Comparison of ENCODE assay signal across 8 mouse cellular contexts in the genomic region with DNA sequence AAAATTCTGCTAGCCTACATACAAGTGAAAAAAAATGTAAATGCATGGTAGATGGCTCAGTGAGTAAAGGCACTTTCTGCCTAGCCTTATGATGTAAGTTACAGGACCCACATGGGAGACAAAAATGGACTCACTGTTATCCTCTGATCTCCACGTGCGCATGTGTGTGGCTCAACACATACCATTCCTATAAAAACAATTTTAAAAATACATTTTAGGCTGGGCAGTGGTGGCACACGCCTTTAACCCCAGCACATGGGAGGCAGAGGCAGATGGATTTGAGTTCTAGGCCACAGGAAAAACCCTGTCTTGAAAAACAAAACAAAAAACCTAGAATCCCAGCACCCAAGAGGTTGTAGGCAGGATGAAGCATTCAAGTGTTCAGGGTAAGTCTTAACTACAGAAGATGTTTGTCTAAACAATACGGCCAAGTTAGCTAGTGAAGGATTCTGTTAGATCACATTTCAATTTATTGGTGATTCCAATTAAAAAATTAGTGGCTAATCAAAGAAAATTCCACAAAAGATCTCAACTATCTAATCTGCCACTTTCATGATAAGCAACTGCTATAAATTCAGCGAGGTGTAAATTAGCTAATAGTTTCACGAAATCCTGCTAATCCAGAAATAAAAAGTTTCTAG. TPM values are rescaled to one million over a fixed set of nuclear protein-coding genes. Genes with fewer than 3 reads are reported as not detected.
DNase-seq lines count a peak whose midpoint lies in the region; ATAC-seq and TF ChIP-seq lines count a peak whose summit lies in the region.

No protein-coding gene starts in this region.

- no peaks in the 10 kb centered on the region for H3K27me3 ChIP-seq in embryonic facial prominence, embryonic 10.5 days (replicated peaks; ENCODE audit: low read depth, poor library complexity, severe bottlenecking)
- H3K27me3 ChIP-seq in intestine, embryonic 14.5 days (replicated peaks; ENCODE audit: control insufficient read depth, insufficient read depth, low read length): no peaks in the 10 kb centered on the region
- no peaks in the 10 kb centered on the region for H3K27me3 ChIP-seq in neural tube, embryonic 13.5 days

- peak overlapping the region; percentile 97; the same call in 1 of the 2 replicates for H3K27ac ChIP-seq in left cerebral cortex, adult 2 months
- peak overlapping the region; percentile 98 for H3K27ac ChIP-seq in embryonic facial prominence, embryonic 10.5 days (replicated peaks)
- peak overlapping the region; percentile 99 for H3K27ac ChIP-seq in intestine, embryonic 14.5 days (ENCODE audit: low read depth)
- H3K27ac ChIP-seq in neural tube, embryonic 13.5 days (replicated peaks): peak overlapping the region; percentile 99; the same call in 1 of the 2 replicates

- H3K9me3 ChIP-seq in embryonic facial prominence, embryonic 10.5 days: no peaks in the 10 kb centered on the region
- H3K9me3 ChIP-seq in intestine, embryonic 14.5 days (ENCODE audit: control insufficient read depth, low read length): no peaks in the 10 kb centered on the region
- H3K9me3 ChIP-seq in neural tube, embryonic 13.5 days: no peaks in the 10 kb centered on the region

- intact Hi-C loops in left cerebral cortex, adult 2 months (cut with DNase I): no loop called here

- peaks cover 26% of the 10 kb centered on the region for H3K4me1 ChIP-seq in embryonic facial prominence, embryonic 10.5 days
- H3K4me1 ChIP-seq in intestine, embryonic 14.5 days (replicated peaks; ENCODE audit: control insufficient read depth, insufficient read depth, low read length): peaks cover 14% of the 10 kb centered on the region
- H3K4me1 ChIP-seq in neural tube, embryonic 13.5 days (replicated peaks): peaks cover 39% of the 10 kb centered on the region

- no peak for DNase-seq in left cerebral cortex, adult 2 months (ENCODE audit: extremely low spot score in 1 of 2, low spot score in 2 of 2)
- DNase-seq in left cerebral cortex, adult 8-10 months (ENCODE audit: low spot score in 2 of 2): no peak
- peak; percentile 21 for DNase-seq in embryonic facial prominence, embryonic 10.5 days (ENCODE audit: low spot score)
- peak; percentile 55 for DNase-seq in intestine, embryonic 14.5 days (ENCODE audit: low spot score)
- no peak for DNase-seq in urinary bladder, adult 18-20 months (ENCODE audit: low spot score in 2 of 2)
- DNase-seq in layer of hippocampus, postnatal 10 days (ENCODE audit: low spot score in 2 of 2): no peak
- no peak for DNase-seq in kidney, adult 18-20 months

- TF ChIP-seq CTCF in left cerebral cortex, adult 2 months (IDR thresholded peaks at IDR 0.05): no peak

- H3K4me2 ChIP-seq in intestine, embryonic 14.5 days (ENCODE audit: low read length): peak overlapping the region; percentile 44
- peak overlapping the region; percentile 58 for H3K4me2 ChIP-seq in neural tube, embryonic 13.5 days

- no peak for ATAC-seq in intestine, embryonic 14.5 days (replicated peaks; ENCODE audit: low FRiP score, low TSS enrichment, low read depth)
- ATAC-seq in neural tube, embryonic 13.5 days (ENCODE audit: low read depth): no peak

- 33% methylated on average over 6 of the region's 6 CpGs for WGBS in embryonic facial prominence, embryonic 10.5 days
- WGBS in intestine, embryonic 14.5 days: 22% methylated on average over 6 of the region's 6 CpGs
- 32% methylated on average over 6 of the region's 6 CpGs for WGBS in neural tube, embryonic 13.5 days

- peak overlapping the region; percentile 99 for H3K4me3 ChIP-seq in left cerebral cortex, adult 2 months
- H3K4me3 ChIP-seq in embryonic facial prominence, embryonic 10.5 days: peak overlapping the region; percentile 84
- peak overlapping the region; percentile 95 for H3K4me3 ChIP-seq in intestine, embryonic 14.5 days (ENCODE audit: low read depth, low read length)
- H3K4me3 ChIP-seq in neural tube, embryonic 13.5 days: peak overlapping the region; percentile 94

- H3K36me3 ChIP-seq in embryonic facial prominence, embryonic 10.5 days (replicated peaks): peaks cover 15% of the 10 kb centered on the region
- no peaks in the 10 kb centered on the region for H3K36me3 ChIP-seq in intestine, embryonic 14.5 days (ENCODE audit: control insufficient read depth, insufficient read depth, low read length)
- H3K36me3 ChIP-seq in neural tube, embryonic 13.5 days: no peaks in the 10 kb centered on the region

- H3K9ac ChIP-seq in intestine, embryonic 14.5 days (ENCODE audit: low read length): peak overlapping the region; percentile 99
- H3K9ac ChIP-seq in neural tube, embryonic 13.5 days: peak overlapping the region; percentile 97

RNA-seq across cellular contexts. Expression of a gene that starts 1.1 kb away (rescaled TPM):
- total RNA-seq in left cerebral cortex, adult 2 months (2021): 10 to 100 TPM; 64.1 to 71.1 TPM
- 10 to 100 TPM; 58.6 to 74.9 (median 63.6) TPM for total RNA-seq in left cerebral cortex, adult 8-10 months (2022)
- 36.7 and 37.4 TPM in 2 replicates for polyA plus RNA-seq in embryonic facial prominence, embryonic 10.5 days (2016; fragmentation: Nextera tagmentation; extraction: Ambion mirVana)
- polyA plus RNA-seq in intestine, embryonic 14.5 days (2014; fragmentation: Nextera tagmentation; extraction: Ambion mirVana): 49.7 and 55.2 TPM in 2 replicates
- 35.7 and 36.3 TPM in 2 replicates for polyA plus RNA-seq in neural tube, embryonic 13.5 days (2015; fragmentation: Nextera tagmentation; extraction: Ambion mirVana)
- total RNA-seq in layer of hippocampus, postnatal 10 days (2021): 10 to 100 TPM; 70.5 to 74.8 TPM

RNA-seq across cellular contexts. Expression of a gene that starts 54.5 kb away (rescaled TPM):
- total RNA-seq in left cerebral cortex, adult 2 months (2021): 1 to 10 TPM; 3.8 to 4.4 TPM
- 1 to 10 TPM; 4.5 to 6.2 (median 5.2) TPM for total RNA-seq in left cerebral cortex, adult 8-10 months (2022)
- polyA plus RNA-seq in embryonic facial prominence, embryonic 10.5 days (2016; fragmentation: Nextera tagmentation; extraction: Ambion mirVana): 1.1 and 1.3 TPM in 2 replicates
- polyA plus RNA-seq in intestine, embryonic 14.5 days (2014; fragmentation: Nextera tagmentation; extraction: Ambion mirVana): 1.3 and 1.4 TPM in 2 replicates
- 2.3 and 2.5 TPM in 2 replicates for polyA plus RNA-seq in neural tube, embryonic 13.5 days (2015; fragmentation: Nextera tagmentation; extraction: Ambion mirVana)
- total RNA-seq in layer of hippocampus, postnatal 10 days (2021): 1 to 10 TPM; 4.2 to 5.2 TPM

RNA-seq across cellular contexts. Expression of a gene that starts 54.8 kb away (rescaled TPM):
- 10 to 100 TPM; 27.4 to 28.3 TPM for total RNA-seq in left cerebral cortex, adult 2 months (2021)
- 10 to 100 TPM; 23.2 to 28.2 (median 24.7) TPM for total RNA-seq in left cerebral cortex, adult 8-10 months (2022)
- polyA plus RNA-seq in embryonic facial prominence, embryonic 10.5 days (2016; fragmentation: Nextera tagmentation; extraction: Ambion mirVana): 10.6 and 10.7 TPM in 2 replicates
- polyA plus RNA-seq in intestine, embryonic 14.5 days (2014; fragmentation: Nextera tagmentation; extraction: Ambion mirVana): 7.6 and 9.1 TPM in 2 replicates
- 16.6 and 18.6 TPM in 2 replicates for polyA plus RNA-seq in neural tube, embryonic 13.5 days (2015; fragmentation: Nextera tagmentation; extraction: Ambion mirVana)
- 10 to 100 TPM; 29.5 to 31.4 TPM for total RNA-seq in layer of hippocampus, postnatal 10 days (2021)

Comparison
In these comparisons a context has a peak if more than half of its experiments do, and no peak if none do; other contexts are left out.
1. DNase-seq: peak in embryonic facial prominence, embryonic 10.5 days (single experiment) and intestine, embryonic 14.5 days (single experiment); none in left cerebral cortex, adult 2 months (0 of 2), left cerebral cortex, adult 8-10 months (0 of 2), urinary bladder, adult 18-20 months (0 of 2), layer of hippocampus, postnatal 10 days (0 of 2) and kidney, adult 18-20 months (single experiment).
2. Peak in every context shown above with its lines, with median percentiles within 50 percentile points of each other: H3K27ac ChIP-seq and H3K4me3 ChIP-seq.